Mouse (Mus musculus) forelimb bud, embryonic 11.5 days (tissue): ENCODE data around the gene Zbtb7a.

Source experiments
- DNase-seq: peaks from one replicate; pipeline ENCODE4 v3.0.0-alpha.2; 2012; ENCODE audit warnings: low read depth, low spot score

Zbtb7a gene

DNA sequence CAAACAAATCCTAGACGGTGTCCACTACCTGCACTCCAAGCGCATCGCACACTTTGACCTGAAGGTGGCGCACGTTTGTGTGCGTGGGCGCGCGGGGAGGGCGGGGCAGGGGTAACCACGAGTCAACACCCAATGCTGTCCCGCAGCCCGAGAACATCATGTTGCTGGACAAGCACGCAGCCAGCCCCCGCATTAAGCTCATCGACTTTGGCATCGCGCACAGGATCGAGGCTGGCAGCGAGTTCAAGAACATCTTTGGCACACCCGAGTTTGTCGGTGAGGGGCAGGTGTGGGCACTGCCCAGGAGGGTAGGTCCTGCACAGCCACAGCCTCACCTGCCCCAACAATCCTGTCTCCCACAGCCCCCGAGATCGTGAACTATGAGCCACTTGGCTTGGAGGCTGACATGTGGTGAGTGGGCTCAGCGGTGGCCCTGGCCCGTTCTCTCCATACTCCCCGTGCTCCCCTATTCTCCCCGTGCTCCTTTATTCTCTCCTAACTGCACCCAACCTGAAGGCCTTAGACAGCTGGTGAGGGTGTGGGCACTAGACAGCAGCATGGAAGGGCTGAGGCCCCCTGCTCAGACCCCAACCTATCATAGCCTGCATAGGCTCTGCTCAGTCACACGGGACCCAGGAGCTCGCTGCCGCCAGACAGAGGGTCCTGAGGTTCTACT, 55.4 kb downstream of the Zbtb7a start:
- DNase-seq, result no peak

DNA sequence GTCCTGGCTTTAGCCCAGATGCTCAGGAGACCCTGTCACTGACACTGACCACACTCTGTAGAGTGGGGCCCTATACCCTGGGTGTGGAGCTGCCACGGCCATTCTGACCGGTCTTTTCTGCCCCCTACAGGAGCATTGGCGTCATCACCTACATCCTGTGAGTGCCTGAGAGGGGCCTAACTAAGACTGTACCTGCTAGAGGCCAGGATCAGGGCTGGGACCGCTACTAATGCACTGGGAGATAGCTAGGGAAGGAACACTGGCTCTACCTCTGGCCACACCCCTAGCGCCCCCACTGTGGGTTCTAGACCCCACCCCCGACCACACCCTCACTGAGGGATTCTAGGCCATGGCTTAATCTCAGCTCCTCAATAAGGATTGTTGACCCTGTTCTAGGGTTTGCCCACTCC, 55.9 kb downstream of the Zbtb7a start:
- no peak for DNase-seq

DNA sequence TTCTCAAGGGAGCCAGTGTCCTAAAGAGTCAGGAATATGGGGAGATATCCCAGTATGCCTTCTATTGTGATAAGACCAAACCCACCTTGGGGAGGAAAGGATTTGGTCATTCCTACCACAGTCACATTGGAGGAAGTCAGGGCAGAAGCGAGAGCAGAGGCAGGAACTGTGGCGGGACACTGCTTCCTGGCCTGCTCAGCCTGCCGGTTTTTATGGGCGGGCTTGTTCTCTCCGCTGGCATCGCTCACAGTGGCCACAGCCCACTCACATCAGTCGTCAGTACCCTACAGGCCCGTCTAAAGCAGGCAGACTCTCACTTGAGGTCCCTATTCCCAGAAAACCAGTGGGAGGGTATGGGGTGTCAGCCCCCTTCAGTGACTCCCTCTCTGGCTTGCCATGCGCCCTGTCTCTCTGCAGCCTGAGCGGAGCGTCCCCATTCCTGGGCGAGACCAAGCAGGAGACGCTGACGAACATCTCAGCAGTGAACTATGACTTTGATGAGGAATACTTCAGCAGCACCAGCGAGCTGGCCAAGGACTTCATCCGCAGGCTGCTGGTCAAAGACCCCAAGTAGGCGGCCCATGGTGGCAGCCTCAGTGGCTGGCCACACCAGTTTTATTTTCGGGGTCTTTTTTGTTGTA, 56.4 kb downstream of the Zbtb7a start:
- no peak for DNase-seq

DNA sequence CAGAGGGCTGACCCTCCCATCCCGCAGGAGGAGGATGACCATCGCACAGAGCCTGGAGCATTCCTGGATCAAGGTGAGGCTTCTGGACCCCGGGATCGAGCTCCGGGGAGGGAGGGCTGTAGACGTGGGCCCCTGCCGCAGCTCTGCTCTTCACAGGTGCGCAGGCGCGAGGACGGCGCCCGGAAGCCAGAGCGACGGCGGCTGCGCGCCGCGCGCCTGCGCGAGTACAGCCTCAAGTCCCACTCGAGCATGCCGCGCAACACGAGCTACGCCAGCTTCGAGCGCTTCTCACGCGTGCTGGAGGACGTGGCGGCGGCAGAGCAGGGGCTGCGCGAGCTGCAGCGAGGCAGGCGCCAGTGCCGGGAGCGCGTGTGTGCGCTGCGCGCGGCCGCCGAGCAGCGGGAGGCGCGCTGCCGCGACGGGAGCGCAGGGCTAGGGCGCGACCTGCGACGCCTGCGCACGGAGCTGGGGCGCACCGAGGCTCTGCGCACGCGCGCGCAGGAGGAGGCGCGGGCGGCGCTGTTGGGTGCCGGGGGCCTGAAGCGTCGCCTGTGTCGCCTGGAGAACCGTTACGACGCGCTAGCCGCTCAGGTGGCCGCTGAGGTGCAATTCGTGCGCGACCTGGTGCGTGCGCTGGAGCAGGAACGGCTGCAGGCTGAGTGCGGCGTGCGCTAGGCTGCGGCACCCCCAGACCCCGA, 57.4 kb downstream of the Zbtb7a start:
- DNase-seq, result peak; percentile 83

DNA sequence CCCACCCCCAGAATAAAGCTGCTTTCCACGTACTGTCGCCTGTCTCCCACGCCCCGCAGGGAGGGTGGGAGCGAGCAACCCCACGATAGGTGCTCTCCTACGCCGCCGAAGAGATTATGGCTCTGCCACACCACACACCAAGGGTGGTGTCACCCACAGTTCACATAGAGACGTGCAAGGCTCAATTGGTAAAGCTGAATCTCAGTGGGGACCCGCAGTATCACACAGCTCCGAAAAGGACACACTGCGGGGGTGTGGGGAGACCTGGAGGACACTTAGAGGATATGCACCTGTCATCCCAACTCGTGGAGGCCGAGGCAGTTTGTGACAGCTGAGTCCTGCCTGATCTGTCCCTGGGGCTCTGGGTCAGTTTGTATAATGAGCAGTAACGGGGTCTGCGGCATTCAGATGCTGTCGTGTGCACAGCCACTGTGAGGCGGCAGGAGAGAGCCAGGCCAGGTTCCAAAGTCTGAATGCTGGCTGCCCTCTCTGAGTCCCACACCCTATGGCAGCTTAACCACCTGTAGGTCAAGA, 58.0 kb downstream of the Zbtb7a start:
- DNase-seq, result no peak

DNA sequence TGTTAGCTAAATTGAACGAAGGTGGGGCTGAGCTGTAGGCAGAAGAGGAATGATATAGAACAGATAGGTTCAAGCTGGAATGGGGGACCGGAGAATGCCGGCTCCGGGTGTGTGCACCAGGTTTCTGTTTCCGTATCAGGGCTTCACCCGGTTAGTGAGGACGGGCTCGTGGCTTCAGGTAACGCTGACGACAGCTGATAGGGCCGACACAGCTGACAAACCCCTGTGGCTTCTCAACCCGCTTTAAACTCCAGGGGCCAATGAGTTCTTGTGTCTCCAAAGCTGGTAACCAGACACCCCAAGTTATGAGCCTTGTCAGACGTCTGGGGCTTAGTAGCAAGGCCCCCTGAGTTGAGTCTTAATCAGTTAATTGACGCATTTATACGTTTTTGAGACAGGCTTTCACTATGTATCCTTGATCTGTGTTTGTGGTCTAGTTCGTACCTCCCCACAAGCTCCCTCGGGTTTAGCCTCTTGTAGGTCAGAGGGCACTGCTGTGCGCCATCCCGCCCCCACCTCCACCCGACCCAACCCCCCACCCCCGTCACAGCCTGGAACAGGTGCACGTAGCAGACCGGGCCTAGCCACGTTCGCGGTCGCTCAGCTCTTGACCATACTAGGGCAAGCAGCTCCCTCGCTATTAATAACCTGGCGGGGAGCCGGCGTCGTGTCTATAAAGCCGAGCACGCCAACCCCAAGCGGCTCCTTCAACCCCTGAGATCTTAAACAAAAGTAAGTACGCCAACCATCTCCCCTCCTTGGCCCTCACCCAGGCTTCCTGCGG, 59.2 kb downstream of the Zbtb7a start:
- DNase-seq, result no peak

DNA sequence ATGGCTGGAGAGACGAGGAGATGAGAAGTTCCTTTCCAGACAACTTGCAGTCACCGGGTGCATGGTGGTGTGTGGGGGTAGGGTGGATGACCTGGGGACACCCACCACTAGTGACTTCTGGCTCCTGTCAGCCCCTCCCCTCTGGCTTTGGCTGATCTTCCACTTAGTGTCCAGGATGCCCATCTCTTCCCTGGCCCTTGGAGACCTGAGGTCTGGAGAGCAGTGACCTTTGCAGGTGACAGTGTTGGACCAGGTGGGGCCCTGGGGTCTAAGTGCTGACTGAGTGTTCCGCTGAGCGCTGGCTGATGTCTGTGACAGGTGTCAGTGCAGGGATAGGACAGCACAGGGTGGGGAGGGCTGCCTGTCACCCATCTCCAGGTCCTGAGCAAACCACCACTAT, 60.3 kb downstream of the Zbtb7a start:
- no peak for DNase-seq

DNA sequence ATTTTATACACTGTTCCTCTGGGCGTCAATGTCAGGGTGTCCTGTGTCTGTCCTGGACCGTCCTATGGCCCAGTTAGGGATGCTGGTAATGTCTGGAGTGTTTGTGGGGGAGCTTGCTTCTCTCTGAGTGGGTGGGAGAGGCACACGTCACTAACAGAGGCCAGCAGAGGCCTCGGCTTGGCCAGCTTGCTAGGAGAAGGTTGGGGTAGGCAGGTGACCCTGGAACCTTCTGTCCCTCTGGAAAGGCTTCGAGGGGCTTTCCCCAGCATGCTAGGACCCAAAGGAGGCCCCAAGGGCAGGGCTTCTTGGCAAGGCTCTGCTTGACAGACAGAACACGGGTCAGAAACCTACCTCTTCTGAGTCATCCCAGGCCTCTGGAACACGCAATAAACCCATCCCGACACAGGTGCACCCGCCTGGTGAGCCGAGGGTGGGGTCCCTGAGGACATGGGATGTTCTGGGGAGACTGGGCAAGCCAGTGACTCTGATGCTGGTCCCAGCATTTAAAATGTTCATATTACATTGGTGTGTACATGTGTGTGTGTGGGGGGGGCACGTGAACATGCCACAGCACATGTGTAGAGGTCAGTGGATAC, 61.5 kb downstream of the Zbtb7a start:
- no peak for DNase-seq

DNA sequence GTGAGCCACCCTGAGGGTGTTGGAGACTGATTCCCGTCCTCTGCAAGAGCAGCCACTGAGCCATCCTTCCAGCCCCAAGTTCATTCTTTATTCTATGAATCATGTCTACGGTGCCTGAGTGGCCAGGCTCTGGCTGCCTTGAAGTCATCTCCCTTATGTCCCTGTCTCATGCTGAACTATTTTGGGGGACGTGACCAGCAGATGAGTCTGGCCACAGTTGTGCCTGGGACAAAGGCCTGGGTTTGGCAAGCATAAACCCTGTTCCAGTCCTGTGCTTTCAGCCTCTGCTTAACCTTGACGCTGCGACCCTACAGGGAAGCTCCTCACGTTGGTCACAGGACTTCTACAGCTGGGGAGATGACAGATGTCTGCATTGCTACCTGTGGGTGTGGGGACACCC, 62.3 kb downstream of the Zbtb7a start:
- DNase-seq, result no peak

DNA sequence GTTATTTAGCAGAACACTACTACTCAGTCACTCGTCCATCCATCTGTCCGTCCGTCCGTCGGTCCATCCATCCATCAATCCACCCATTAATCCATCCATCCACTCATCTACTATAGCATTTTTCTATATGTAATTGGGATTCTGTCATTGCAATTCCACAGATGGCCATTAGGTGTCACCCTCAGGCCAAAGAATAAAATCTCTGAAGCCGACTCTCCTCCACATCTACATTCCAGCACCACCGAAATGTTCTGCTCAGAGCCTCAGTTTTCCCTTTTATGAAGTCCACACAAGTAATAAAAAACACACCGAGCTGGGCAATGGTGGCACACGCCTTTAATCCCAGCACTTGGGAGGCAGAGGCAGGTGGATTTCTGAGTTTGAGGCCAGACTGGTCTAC, 63.2 kb downstream of the Zbtb7a start:
- peak; percentile 79 for DNase-seq

DNA sequence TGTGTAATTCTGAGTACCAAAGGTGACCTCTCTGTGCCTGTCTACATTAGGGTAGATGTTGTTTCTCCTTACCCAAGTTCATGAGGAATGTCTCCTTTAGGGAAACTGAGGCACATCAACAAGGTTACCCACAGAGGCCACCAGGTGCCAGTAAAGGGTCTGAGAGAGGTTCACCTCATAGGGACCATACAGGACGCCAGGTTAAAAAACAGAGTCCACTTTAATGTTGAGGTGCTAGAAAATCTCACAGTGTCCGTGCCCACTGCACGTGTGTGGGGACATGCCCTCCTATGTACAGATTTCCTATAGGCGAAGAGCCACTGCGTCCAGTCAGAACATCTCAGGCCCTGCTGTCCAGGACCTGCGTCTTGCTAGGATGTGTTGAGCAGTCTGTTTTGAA, 64.0 kb downstream of the Zbtb7a start:
- DNase-seq, result no peak

DNA sequence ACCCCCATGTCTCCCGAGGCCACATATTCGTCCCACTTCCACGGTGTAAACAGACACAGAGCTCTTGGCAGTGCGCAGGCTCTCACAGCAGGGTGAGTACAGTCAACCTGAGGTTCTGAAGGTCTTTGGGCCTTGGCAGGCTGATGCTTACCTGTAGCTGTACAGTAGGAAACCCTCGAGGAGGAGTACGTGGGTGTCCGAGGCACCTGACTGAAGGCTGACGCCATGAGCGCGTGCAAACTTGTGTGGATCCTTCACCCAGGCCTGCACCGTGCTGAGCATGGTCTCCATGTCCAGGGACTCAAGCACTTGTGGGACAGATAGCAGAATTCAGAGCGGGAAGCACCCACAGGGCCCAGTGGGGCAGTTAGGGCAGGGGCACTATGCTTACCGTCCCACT, 65.1 kb downstream of the Zbtb7a start:
- no peak for DNase-seq

DNA sequence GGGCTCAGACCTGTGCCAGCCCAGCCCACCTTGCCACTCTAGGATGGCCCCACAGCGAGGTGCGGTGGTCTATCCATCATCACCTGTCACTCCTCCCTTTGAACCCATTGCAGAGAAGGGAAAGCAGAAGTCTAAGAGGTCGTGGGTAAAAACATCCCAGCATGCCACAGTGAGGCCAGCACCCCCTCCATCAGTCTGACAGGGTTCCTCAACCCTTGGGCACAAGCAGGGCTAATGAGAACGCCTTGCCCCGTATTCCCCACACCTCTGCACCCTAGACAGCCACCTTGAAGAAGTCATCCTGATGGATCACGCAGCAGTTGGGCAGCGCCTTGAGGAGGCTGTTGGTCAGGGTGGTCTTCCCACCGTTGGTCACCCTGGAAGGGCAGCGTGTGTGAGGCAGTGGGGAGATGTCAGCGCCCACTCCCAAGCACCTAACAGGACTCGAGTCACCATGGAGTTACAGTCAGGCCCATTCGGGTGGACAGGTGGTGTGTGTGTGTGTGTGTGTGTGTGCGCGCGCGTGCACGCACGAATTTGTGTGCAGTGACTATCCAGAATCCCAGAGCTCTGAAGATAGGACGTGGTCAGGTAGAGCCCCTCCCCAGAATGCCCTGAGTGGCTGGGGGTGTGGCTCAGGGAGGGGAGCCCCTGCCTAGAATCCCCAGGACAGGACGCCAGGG, 65.7 kb downstream of the Zbtb7a start:
- no peak for DNase-seq

DNA sequence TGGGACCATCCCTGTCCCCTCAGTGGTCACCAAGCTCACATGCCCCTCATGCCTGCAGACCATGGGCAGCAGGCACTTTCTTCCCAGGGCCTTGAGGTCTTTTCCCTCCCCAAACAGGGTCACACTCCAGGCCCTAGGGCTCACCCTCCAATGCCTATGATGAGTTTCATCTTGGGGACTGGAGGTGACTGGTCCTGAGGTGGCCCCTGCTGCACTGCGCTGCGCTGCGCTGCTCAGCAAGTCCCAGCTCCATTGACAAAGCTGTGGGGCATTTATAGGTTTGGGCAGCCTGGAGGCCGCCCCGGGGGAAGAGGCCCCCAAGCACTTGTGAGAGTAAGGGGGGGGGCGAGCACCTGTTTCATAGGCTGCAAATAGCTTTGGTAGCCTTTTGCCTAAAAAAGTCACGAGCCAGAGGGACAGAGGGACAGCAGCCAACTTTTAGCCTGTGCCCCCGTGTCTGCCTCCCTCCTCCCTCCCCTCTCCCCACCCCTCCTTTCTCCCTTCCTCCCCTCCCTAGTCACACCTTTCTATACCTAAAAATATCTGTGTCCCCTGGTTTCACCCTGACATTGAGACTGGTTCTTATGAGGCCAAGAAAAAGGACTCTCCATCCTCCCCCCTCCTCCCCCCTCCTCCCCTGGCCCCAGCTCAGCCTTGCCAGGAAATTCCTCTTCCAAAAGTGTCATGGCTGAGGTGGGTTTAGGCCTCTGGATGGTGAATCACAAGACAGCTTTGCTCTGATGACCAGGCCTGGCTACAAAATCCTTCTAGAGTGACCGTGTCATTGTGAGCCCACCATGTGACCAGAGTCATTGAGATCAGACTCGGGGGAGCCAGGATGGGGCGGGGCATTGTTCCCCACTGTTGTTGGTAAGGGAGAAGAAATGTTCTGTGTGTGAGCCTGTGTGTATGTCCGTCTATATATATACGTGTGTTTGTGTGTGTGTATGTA, 67.1 kb downstream of the Zbtb7a start, which contains the start of gene Nmrk2:
Gene Nmrk2 (minus strand): TSS at position 245 of the 952 bp plus-strand sequence.
- DNase-seq, result no peak
